Comparison of ENCODE assay signal across 25 mouse cellular contexts in genomic region chr4:128705138-128705720, GRCm38 (mm10). TPM values are rescaled to one million over a fixed set of nuclear protein-coding genes. Genes with fewer than 3 reads are reported as not detected.
"Had no signal": no experiment of that assay in that cellular context is flagged by ENCODE, and none has a peak within 500 bp of the region (broad histone marks: within the 10 kb centered on the region; RNA-seq: fewer than 3 reads in every experiment).

No protein-coding gene starts in this region.

- H3K4me2 ChIP-seq: kidney, embryonic 15.5 days; limb, embryonic 13.5 days; liver, embryonic 12.5 days; liver, embryonic 15.5 days; lung, embryonic 15.5 days; midbrain, embryonic 13.5 days; neural tube, embryonic 13.5 days; stomach, embryonic 15.5 days had no signal

- H3K27me3 ChIP-seq: limb, embryonic 13.5 days; lung, embryonic 15.5 days; megakaryocyte, embryonic 14.5 days; neural tube, embryonic 13.5 days; stomach, embryonic 15.5 days had no signal

- H3K9ac ChIP-seq: kidney, embryonic 15.5 days; limb, embryonic 13.5 days; liver, embryonic 12.5 days; liver, embryonic 15.5 days; lung, embryonic 15.5 days; midbrain, embryonic 13.5 days; neural tube, embryonic 13.5 days; stomach, embryonic 15.5 days had no signal

- H3K4me3 ChIP-seq: kidney, embryonic 15.5 days; left cerebral cortex, adult 2 months; limb, embryonic 13.5 days; liver, embryonic 12.5 days; liver, embryonic 15.5 days; lung, embryonic 15.5 days; midbrain, embryonic 10.5 days; midbrain, embryonic 13.5 days; myocyte; neural tube, embryonic 13.5 days; stomach, embryonic 15.5 days had no signal

- DNase-seq: kidney, postnatal 10 days; kidney, postnatal 36 days; layer of hippocampus, postnatal 36 days; left cerebral cortex, postnatal 4 days; liver; lung, adult 18-20 months; lung, postnatal 10 days; lung, postnatal 36 days; retina, postnatal 1 day; right cerebral cortex, postnatal 25 days; spleen, adult 18-20 months; thymus, postnatal 25 days had no signal

- H3K9me3 ChIP-seq: kidney, embryonic 15.5 days; limb, embryonic 13.5 days; liver, embryonic 12.5 days; liver, embryonic 15.5 days; lung, embryonic 15.5 days; megakaryocyte, embryonic 14.5 days; midbrain, embryonic 10.5 days; midbrain, embryonic 13.5 days; neural tube, embryonic 13.5 days; stomach, embryonic 15.5 days had no signal

- H3K36me3 ChIP-seq: liver, embryonic 12.5 days; liver, embryonic 15.5 days; lung, embryonic 15.5 days; midbrain, embryonic 10.5 days; stomach, embryonic 15.5 days had no signal

- H3K27ac ChIP-seq: left cerebral cortex, adult 2 months; limb, embryonic 13.5 days; liver, embryonic 12.5 days; liver, embryonic 15.5 days; midbrain, embryonic 10.5 days; midbrain, embryonic 13.5 days; neural tube, embryonic 13.5 days; stomach, embryonic 15.5 days had no signal

- ATAC-seq: liver, embryonic 12.5 days; midbrain, embryonic 13.5 days; midbrain, embryonic 16.5 days had no signal

RNA-seq across cellular contexts. Expression of gene A3galt2, which starts 49.9 kb away (rescaled TPM):
- polyA plus RNA-seq: liver, embryonic 15.5 days had no signal
